Mouse (Mus musculus): ENCODE data around the gene Tmco1.
"Not testable (repeated sequence)": the region's sequence is repeated elsewhere in the genome, so short reads cannot be mapped to it uniquely, and the experiment has no call there.

Tmco1 gene

GRCm38 (mm10) chr1:167331106-167331505, 22.9 kb downstream of the Tmco1 start:
- DNase-seq (ENCODE audit: extremely low spot score, low spot score): no peak

DNA sequence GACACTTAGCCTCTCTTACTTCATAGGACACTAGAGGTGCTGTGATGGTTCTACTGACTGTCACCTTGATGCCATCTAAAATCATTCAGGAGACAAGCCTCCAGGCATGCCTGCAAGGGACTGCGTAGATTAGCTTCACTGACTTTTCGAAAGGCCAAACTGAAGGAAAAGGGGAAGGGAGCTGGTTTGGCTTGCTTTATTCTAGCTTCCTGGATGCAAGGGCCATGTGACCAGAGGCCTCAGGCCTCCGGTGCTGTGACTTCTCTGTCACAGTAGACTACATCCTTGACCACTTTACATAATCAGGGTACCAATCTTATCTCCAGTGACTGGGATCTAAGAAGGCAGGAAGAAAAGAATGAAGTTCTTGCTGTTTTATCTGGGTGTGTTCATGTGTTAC, 28.2 kb downstream of the Tmco1 start:
- DNase-seq (ENCODE audit: extremely low spot score, low spot score): no peak

DNA sequence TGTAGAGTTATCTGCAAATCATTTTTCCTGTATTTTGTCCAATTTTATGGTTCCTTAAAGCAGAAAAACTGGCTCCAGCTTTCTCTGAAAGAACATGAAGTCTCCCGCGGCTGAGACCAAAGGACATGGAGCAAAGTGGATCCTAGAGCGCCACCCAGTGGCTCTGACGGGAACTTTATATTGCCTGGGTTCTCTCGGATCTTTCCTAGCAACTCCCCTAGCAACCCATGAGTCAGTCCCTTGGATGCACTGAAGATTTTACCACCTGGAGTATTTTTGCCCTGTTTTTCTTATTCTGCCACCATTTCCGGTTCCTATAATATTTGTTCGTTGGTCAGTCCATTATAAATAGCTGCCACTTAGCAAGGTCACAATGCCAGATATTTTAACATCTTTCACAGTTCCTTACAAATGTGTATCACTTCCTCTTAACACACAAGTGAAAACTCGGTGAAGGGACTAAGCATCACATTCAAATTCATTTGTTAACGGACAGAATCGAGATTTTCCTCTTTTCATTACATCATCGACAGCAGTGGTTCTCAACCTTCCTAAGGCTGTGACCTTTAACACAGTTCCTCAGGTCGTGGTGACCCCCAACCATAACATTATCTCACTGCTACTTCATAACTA, 29.4 kb downstream of the Tmco1 start:
- DNase-seq (ENCODE audit: extremely low spot score, low spot score): peak; percentile 88

GRCm38 (mm10) chr1:167339177-167339781, 31.1 kb downstream of the Tmco1 start:
- DNase-seq (ENCODE audit: extremely low spot score, low spot score): no peak

- peak; percentile 35 for DNase-seq (ENCODE audit: extremely low spot score, low spot score)
Observed at GRCm38 (mm10) chr1:167340111-167340787, 32.1 kb downstream of the Tmco1 start.

DNA sequence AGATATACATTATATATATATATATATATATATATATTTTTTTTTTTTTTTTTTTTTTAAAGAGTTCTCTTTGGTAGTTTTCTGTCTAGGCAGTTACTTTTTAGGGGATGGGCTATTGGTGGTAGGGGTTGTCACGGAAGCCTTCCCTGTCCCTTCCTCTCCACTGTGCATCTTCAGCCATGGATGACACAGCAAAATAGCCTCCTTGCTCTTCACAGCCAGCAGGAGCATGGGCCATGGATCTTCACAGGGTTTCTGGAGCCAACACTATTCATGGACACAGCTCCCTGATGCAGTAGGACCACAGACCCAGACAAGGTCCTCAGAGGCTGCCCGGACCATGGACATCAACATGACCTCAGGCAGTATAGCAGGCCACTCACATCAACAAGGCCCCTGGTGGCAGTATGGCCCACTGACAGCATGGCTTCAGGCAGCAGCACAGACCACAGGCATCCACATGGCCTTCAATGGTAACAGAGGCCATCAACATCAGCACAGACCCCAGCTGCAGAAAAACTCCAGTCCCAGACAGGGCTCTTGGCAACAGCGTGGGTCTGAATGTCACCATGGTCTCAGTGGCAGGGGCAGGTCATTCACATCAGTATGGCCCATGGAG, 32.8 kb downstream of the Tmco1 start:
- no peak for DNase-seq (ENCODE audit: extremely low spot score, low spot score)

GRCm38 (mm10) chr1:167342831-167343230, 34.7 kb downstream of the Tmco1 start:
- no peak for DNase-seq (ENCODE audit: extremely low spot score, low spot score)

DNA sequence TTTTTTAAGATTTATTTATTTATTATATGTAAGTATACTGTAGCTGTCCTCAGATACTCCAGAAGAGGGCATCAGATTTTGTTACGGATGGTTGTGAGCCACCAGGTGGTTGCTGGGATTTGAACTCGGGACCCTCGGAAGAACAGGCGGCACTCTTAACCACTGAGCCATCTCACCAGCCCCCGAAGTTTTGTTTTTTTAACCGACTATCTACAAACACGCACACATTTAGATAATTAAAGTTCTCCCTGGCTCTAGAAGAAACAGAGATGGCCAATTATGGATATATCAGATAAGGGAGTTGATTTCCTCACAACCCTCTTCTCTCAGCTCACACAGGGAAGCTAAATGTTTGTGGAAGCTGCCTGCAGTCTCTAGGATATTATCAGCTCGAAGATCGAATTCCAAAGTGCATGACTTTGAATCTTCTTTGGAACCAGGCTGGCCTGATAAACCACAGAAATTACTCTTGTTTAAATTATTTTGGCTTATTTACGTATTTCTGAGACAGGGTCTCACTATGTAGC, 37.9 kb downstream of the Tmco1 start:
- DNase-seq (ENCODE audit: extremely low spot score, low spot score): not testable (repeated sequence)

GRCm38 (mm10) chr1:167349206-167349605, 41.0 kb downstream of the Tmco1 start:
- not testable (repeated sequence) for DNase-seq (ENCODE audit: extremely low spot score, low spot score)

- DNase-seq (ENCODE audit: extremely low spot score, low spot score): peak; percentile 88
Observed at GRCm38 (mm10) chr1:167349815-167350596, 41.8 kb downstream of the Tmco1 start, which contains the start of gene Aldh9a1. Aldh9a1 (plus strand) TSS chr1:167349991.

DNA sequence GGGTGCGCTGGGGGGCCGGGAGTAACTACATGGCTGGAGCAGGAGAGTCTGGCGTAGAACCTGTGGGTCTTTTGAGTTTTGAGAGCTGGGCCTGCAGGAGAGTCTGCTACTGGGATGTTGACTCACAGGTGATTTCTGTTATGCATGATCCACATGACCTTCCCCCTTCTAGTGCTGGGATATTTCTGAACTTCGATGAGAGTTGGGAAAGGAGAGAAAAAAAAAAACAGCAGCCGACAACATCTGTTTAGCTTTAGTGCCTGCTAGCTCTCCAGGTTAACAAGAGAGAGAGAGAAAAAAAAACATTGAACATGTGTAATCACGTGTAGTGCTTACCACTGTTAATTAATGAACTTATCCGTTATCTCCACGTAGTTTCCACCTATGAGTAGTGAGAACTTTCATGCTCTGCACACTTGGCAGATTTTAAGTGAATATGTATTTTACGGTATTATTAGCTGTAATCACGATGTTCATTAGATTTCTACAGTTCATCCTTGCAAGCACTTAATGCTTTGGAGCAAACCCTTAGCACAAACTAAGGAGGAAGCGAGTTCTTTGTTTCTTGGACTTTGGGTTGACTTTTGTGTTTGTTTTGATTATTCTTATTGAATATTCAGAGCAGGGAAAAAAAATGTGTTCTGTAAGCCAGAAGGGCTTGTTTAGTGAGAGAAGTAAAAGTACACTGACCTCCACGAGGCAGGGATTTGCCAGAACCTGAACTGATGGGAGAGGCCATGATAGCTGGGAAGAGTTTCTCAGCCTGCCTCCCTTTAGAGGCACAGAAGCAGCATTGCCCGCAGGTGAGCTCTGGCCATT, 42.6 kb downstream of the Tmco1 start:
- no peak for DNase-seq (ENCODE audit: extremely low spot score, low spot score)

DNA sequence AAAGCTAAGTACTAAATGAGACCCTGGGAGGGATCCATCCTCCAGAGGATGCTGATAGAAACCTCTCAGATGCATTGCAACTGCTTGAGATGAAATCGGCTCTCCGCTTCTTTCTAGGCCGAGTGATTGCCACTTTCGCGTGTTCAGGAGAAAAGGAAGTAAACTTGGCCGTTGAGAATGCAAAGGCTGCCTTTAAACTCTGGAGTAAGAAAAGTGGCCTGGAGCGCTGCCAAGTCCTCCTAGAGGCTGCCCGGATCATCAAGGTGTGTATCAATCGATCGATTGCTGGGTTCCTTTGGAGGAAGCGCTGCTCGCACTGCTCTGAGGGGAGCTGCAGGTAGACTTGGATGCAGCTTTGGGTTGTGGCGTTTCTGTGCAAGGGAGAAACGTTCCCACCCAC, 44.2 kb downstream of the Tmco1 start:
- no peak for DNase-seq (ENCODE audit: extremely low spot score, low spot score)

- no peak for DNase-seq (ENCODE audit: extremely low spot score, low spot score)
Observed at GRCm38 (mm10) chr1:167357387-167357786, 49.2 kb downstream of the Tmco1 start.

GRCm38 (mm10) chr1:167358731-167359130, 50.6 kb downstream of the Tmco1 start:
- DNase-seq (ENCODE audit: extremely low spot score, low spot score): no peak

DNA sequence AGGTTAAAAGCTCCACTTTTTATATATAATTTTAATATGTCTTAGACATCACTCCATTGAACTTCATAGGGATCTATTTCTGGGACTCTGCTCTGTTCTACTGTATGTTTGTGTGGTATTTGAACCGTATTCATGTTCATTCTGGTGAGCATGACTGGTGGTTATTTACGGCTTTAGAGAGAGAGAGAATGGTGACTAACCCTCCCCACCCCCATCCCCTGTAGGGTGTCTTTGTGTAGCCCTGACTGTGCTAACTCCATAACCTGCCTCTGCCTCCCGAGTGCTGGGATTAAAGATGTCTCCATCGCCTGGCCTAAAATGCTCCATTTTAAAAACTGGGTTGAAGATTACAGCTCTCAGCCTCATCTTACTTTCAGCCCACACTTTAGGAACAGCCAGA, 52.1 kb downstream of the Tmco1 start:
- no peak for DNase-seq (ENCODE audit: extremely low spot score, low spot score)

DNA sequence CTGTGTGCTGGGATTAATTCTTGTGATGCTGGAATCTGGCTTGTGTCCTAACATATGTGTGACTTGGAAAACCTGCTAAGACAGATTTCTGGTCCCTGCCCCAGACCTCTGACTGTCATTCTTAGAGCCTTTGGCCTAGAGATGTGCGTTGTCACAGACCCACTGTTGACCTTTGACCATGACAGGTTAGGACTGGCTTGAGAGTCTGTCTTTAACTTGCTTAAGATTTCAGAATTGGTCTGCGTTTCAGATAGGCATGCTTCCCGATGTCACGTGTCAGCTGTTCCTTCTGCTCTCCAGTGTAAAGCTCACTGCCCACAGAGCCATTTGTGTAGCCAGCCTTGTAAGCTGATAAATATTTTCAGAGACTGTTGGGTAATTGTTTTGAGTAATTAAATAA, 54.6 kb downstream of the Tmco1 start:
- DNase-seq (ENCODE audit: extremely low spot score, low spot score): no peak

GRCm38 (mm10) chr1:167363322-167363721, 55.1 kb downstream of the Tmco1 start:
- DNase-seq (ENCODE audit: extremely low spot score, low spot score): no peak

GRCm38 (mm10) chr1:167365808-167366207, 57.6 kb downstream of the Tmco1 start:
- DNase-seq (ENCODE audit: extremely low spot score, low spot score): no peak

DNA sequence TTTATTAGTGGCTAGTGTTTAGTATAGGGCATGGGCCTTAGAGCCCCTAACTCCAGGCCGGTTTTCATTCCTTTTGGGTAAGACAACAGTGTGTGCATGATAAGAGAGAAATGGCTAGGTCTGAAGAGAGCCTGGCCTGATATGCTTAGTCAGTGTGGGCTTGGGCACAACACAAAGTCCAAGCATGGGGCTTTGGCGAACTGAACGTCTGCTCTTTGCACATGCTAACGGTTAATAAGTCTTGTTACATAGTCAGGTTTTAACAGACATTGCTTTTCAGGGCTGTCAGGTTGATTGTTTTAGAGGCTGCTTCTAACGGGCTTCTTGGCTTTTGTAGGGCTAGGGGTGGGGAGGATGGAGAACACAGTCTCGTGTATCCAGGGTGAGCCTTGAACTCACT, 58.4 kb downstream of the Tmco1 start:
- DNase-seq (ENCODE audit: extremely low spot score, low spot score): no peak

DNA sequence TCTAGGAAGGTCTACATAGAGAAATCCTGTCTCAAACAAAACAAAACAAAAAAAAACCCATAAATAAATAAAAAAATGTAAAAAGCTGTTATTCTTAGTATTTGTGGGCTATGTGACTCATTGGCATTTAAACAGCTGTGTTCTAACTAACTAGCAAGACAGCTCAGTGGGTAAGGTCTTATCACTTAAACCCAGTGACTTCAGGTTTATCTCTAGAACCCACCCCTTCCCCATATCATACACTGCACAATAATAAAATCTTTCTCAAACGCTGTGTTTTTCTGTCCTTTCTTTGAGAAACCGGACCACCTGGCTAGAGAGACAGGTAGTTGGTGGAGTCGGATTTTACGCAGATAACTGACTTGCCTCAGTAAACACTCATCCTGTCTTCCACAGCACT, 59.8 kb downstream of the Tmco1 start:
- no peak for DNase-seq (ENCODE audit: extremely low spot score, low spot score)
